Mouse (Mus musculus): ENCODE data around the gene Tmem116.
A peak's percentile ranks its signal among the peaks of the same experiment; 100 is the strongest.
"Not testable (repeated sequence)": the region's sequence is repeated elsewhere in the genome, so short reads cannot be mapped to it uniquely, and the experiment has no call there.

The Tmem116 gene

GRCm38 (mm10) chr5:121463601-121464250, 12.0 kb downstream of the Tmem116 start:
- DNase-seq, result peak in 1 of 2 experiments; percentile 41

- no peak for DNase-seq
Observed at GRCm38 (mm10) chr5:121469566-121469965, 17.9 kb downstream of the Tmem116 start.

DNA sequence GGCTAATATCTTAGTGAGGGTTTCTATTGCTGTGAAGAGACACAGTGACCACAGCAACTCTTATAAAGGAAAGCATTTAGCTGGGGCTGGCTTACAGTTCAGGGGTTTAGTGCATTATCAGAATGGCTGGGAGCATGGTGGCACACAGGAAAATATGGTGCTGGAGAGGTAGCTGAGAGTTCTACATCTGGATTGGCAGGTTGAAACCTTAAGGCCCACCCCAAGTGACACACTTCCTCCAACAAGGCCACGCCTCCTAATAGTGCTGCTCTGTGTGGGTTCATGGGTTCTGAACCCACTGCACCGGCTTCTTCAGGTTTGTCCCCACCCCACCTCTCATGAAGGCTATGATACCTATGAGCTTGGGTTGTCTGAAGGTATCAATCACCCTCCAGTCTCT, 20.7 kb downstream of the Tmem116 start:
- no peak for DNase-seq

DNA sequence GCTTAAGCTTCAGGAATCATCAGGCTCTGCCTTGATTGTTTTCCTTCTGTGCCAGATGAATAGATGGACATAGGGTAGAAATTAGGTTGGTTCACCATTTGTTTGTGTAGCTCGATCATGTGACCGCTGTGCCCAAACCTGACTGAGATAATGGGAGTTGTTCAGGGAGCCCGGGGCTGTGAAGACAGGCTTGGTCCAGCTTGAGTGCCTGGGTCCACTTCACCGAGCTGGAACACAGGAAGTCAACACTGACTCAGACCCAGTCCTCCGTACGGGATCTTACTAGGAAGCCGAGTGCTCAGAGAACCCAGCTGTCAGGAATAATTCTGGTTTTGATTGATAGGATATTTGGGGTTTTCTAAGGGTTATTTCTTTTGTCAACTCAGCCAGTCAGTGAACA, 22.9 kb downstream of the Tmem116 start:
- DNase-seq, result no peak

- no peak for DNase-seq
Observed at GRCm38 (mm10) chr5:121476040-121476439, 24.3 kb downstream of the Tmem116 start.

DNA sequence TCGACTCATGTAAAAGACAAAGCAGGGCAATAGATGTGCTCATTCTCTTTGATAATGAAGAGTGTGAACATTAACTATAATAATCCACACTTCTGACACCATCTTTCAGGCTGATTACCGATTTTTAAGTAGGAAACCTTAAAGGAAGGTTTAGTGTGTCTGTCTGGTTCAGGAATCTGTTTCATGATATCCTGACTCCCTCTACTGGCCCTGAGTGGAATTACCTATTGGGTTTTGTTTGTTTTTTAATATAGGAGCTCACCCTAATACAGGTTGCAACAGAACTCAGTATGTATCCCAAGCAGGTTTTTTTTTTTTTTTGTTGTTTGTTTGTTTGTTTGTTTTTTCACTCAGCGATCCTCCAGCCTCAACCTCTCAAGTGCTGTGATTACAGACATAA, 26.0 kb downstream of the Tmem116 start:
- peak; percentile 13 to 44 for DNase-seq

DNA sequence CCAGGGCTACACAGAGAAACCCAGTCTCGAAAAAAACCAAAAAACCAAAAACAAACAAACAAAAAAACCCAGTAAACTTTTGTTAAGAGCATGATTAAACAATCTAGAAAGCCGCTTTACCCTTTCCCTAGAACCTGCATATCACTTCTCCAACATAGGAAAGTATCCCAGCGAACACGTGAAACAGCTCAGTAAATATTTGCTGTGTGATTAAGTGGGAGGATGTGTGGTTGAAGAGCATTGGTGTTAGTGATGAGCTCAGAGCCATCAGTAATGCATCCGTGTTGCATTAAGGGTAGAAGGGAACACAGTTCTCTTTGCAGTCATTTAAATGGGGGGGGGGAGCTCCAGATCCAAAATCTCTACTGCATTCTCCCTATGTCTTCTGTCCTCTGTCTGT, 33.1 kb downstream of the Tmem116 start:
- no peak for DNase-seq

DNA sequence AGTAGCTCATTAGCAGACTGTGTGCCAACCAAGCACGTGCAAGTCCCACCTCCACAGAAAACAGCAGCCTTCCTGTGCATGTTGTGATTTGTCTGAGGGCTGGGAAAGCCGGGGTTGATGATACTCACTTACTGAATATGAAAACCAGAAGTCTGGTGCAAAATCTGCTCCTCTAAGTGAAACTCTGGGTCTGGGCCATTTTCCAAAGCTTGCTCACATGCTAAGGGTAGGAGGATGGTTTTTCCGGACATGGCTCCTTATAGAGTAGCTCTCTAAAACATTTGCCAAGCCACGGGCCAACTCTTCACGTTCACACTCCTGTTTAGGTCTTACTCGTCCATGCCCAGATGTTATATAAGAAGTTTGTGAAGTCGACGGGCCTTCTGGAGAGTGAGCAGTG, 41.6 kb downstream of the Tmem116 start:
- DNase-seq, result no peak

- no peak for DNase-seq
Observed at GRCm38 (mm10) chr5:121500719-121501118, 49.0 kb downstream of the Tmem116 start.

GRCm38 (mm10) chr5:121501424-121501996, 49.8 kb downstream of the Tmem116 start:
- DNase-seq, result not testable (repeated sequence)

- no peak for DNase-seq
Observed at GRCm38 (mm10) chr5:121503231-121503630, 51.5 kb downstream of the Tmem116 start, which contains the start of gene Adam1b. Gene Adam1b (minus strand): TSS chr5:121503435.

- no peak for DNase-seq
Observed at GRCm38 (mm10) chr5:121506846-121507245, 55.2 kb downstream of the Tmem116 start.

- DNase-seq, result no peak
Observed at GRCm38 (mm10) chr5:121510009-121510408, 58.3 kb downstream of the Tmem116 start.

- no peak for DNase-seq
Observed at GRCm38 (mm10) chr5:121518983-121519382, 67.3 kb downstream of the Tmem116 start.

- not testable (repeated sequence) for DNase-seq
Observed at GRCm38 (mm10) chr5:121519758-121520157, 68.1 kb downstream of the Tmem116 start.

- no peak for DNase-seq
Observed at GRCm38 (mm10) chr5:121525774-121526450, 74.2 kb downstream of the Tmem116 start.

GRCm38 (mm10) chr5:121526526-121526925, 74.8 kb downstream of the Tmem116 start:
- no peak for DNase-seq

DNA sequence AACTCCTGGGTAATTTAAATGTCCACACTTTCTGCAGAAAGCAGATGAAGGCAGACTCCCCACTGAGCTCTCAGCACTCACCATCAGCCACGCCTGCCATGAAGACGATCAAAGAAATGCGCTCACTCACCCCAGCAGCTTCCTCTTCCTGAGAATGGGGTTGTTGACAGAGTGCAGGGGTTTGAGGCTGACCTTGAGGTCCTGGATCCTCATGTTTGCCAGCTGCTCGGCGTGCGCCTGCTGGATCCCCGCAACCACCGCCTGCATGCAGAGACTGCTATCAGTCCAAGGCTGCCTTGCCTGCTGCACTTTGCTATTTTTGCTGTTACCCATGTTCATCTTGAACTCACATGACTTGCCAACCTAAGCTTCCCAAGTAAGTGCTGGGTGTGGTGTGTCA, 75.3 kb downstream of the Tmem116 start:
- DNase-seq, result no peak

GRCm38 (mm10) chr5:121534521-121534920, 82.8 kb downstream of the Tmem116 start:
- peak in 1 of 2 experiments; percentile 26 for DNase-seq

GRCm38 (mm10) chr5:121535116-121535515, 83.4 kb downstream of the Tmem116 start:
- DNase-seq, result no peak

- no peak for DNase-seq
Observed at GRCm38 (mm10) chr5:121536921-121537555, 85.3 kb downstream of the Tmem116 start.

GRCm38 (mm10) chr5:121537588-121537987, 85.9 kb downstream of the Tmem116 start:
- DNase-seq, result no peak

DNA sequence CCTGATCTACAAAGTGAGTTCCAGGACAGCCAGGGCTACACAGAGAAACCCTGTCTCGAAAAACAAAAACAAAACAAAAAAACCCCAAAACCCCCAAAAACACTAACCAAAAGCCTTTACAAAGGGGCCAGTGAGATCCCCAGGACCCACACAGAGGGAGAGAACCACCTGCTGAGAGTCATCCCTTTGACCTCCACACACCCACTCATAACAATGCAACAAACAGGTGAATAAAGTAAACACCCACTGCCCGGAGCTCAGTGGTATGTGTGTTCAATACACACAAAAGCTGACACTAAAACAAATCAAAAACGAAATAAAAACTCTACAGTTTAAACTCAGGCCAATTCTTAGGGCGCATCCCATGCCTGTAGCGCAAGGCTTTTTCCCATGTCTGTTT, 88.4 kb downstream of the Tmem116 start:
- no peak for DNase-seq

- no peak for DNase-seq
Observed at GRCm38 (mm10) chr5:121541235-121541634, 89.5 kb downstream of the Tmem116 start.
